Mouse (Mus musculus) forebrain, embryonic 16.5 days (tissue): ENCODE data around the gene Col28a1. TPM values are rescaled to one million over a fixed set of nuclear protein-coding genes. Genes with fewer than 3 reads are reported as not detected.
A peak's percentile ranks its signal among the peaks of the same experiment; 100 is the strongest.

Source experiments
- ATAC-seq: fragments of 200-750 bp; cut with Nextera tagmentation; 2 replicates; pipeline ENCODE4 v1.8.0; 2017; ENCODE audit warnings: mild to moderate bottlenecking, moderate library complexity
- H3K27ac ChIP-seq: fragments of 300-500 bp; sonication (generic); 2 replicates; pipeline ENCODE4 v1.5.1; 2014; ENCODE audit warnings: low read length, control low read depth
- H3K27me3 ChIP-seq: fragments of 300-500 bp; sonication (generic); replicated peaks from 2 replicates; pipeline ENCODE4 v1.6.1; 2014; ENCODE audit warnings: low read length; ENCODE audit not compliant: control insufficient read depth, insufficient read depth
- H3K36me3 ChIP-seq: fragments of 300-500 bp; sonication (generic); 2 replicates; pipeline ENCODE4 v1.6.1; 2014; ENCODE audit not compliant: control insufficient read depth, insufficient read depth
- H3K4me1 ChIP-seq: fragments of 300-500 bp; sonication (generic); replicated peaks from 2 replicates; pipeline ENCODE4 v1.6.1; 2014; ENCODE audit warnings: low read length; ENCODE audit not compliant: control insufficient read depth, insufficient read depth
- H3K4me2 ChIP-seq: fragments of 300-500 bp; sonication (generic); 2 replicates; pipeline ENCODE4 v1.6.1; 2014; ENCODE audit warnings: mild to moderate bottlenecking, low read length, control low read depth
- H3K4me3 ChIP-seq: fragments of 300-500 bp; sonication (generic); replicated peaks from 2 replicates; pipeline ENCODE4 v1.5.1; 2014; ENCODE audit warnings: mild to moderate bottlenecking, low read length, control low read depth
- H3K9ac ChIP-seq: fragments of 300-500 bp; sonication (generic); replicated peaks from 2 replicates; pipeline ENCODE4 v1.6.1; 2014; ENCODE audit warnings: low read depth, low read length, control low read depth
- H3K9me3 ChIP-seq: fragments of 300-500 bp; sonication (generic); 2 replicates; pipeline ENCODE4 v1.6.1; 2016; ENCODE audit warnings: low read length; ENCODE audit not compliant: control insufficient read depth
- WGBS: fragments of 180-500 bp; shearing (Covaris S2); extraction: QIAGEN DNeasy Blood & Tissue Kit; methylation state at CpG from one replicate; pipeline ENCODE4 v1.1.7; 2014; 5-methylcytosine and 5-hydroxymethylcytosine counted together
- polyA plus RNA-seq: library from polyadenylated mRNA; unstranded; fragments of >200 nt; fragmentation: Nextera tagmentation; extraction: Ambion mirVana; gene quantifications from 2 replicates; pipeline ENCODE4 v1.2.1, GENCODE M21; 2015

Col28a1 gene
- polyA plus RNA-seq, 1 experiment from 2014 or later, result 0.79 TPM

GRCm38 (mm10) chr6:8093556-8093955, 98.9 kb downstream of the Col28a1 start:
- H3K4me2 ChIP-seq, result no peak overlapping the region
- H3K27me3 ChIP-seq, result no peaks in the 10 kb centered on the region
- no peak for ATAC-seq
- H3K9ac ChIP-seq, result no peak overlapping the region
- H3K9me3 ChIP-seq, result no peaks in the 10 kb centered on the region
- no peaks in the 10 kb centered on the region for H3K36me3 ChIP-seq
- no peak overlapping the region for H3K4me3 ChIP-seq
- no peak overlapping the region for H3K27ac ChIP-seq
- 87% methylated on average over 7 of the region's 7 CpGs for WGBS
- H3K4me1 ChIP-seq, result no peaks in the 10 kb centered on the region

- 0 out of 2 replicates have a peak, but pooled peaks have one; percentile 28 for ATAC-seq
- Histone ChIP-seq H3K4me3 (no peak overlapping the region), H3K9ac (no peak overlapping the region), H3K27ac (no peak overlapping the region), H3K27me3 (no peaks in the 10 kb centered on the region), H3K4me1 (no peaks in the 10 kb centered on the region), H3K36me3 (no peaks in the 10 kb centered on the region), H3K4me2 (no peak overlapping the region), H3K9me3 (no peaks in the 10 kb centered on the region)
- WGBS, result 64% methylated on average over 3 of the region's 3 CpGs
Observed at GRCm38 (mm10) chr6:8086847-8087246, 105.6 kb downstream of the Col28a1 start.

- Histone ChIP-seq H3K27me3 (no peaks in the 10 kb centered on the region), H3K36me3 (no peaks in the 10 kb centered on the region), H3K9me3 (no peaks in the 10 kb centered on the region), H3K4me1 (no peaks in the 10 kb centered on the region), H3K27ac (no peak overlapping the region), H3K4me3 (no peak overlapping the region), H3K4me2 (no peak overlapping the region), H3K9ac (no peak overlapping the region)
- no peak for ATAC-seq
- 81% methylated on average over 7 of the region's 7 CpGs for WGBS
Observed at GRCm38 (mm10) chr6:8084806-8085205, 107.6 kb downstream of the Col28a1 start.

- WGBS, result 92% methylated on average over 2 of the region's 2 CpGs
- Histone ChIP-seq H3K4me1 (no peaks in the 10 kb centered on the region), H3K36me3 (no peaks in the 10 kb centered on the region), H3K27ac (no peak overlapping the region), H3K27me3 (no peaks in the 10 kb centered on the region), H3K4me2 (no peak overlapping the region), H3K4me3 (no peak overlapping the region), H3K9ac (no peak overlapping the region), H3K9me3 (no peaks in the 10 kb centered on the region)
- no peak for ATAC-seq
Observed at GRCm38 (mm10) chr6:8083196-8083595, 109.2 kb downstream of the Col28a1 start.

- no peak overlapping the region for H3K4me3 ChIP-seq
- H3K4me2 ChIP-seq, result no peak overlapping the region
- no peaks in the 10 kb centered on the region for H3K9me3 ChIP-seq
- no peaks in the 10 kb centered on the region for H3K27me3 ChIP-seq
- H3K36me3 ChIP-seq, result no peaks in the 10 kb centered on the region
- 72% methylated on average over 5 of the region's 5 CpGs for WGBS
- no peak overlapping the region for H3K27ac ChIP-seq
- no peak for ATAC-seq
- no peak overlapping the region for H3K9ac ChIP-seq
- no peaks in the 10 kb centered on the region for H3K4me1 ChIP-seq
Observed at GRCm38 (mm10) chr6:8077572-8078146, 114.8 kb downstream of the Col28a1 start.

- no peaks in the 10 kb centered on the region for H3K36me3 ChIP-seq
- 76% methylated on average over 2 of the region's 2 CpGs for WGBS
Observed at GRCm38 (mm10) chr6:8074914-8075313, 117.5 kb downstream of the Col28a1 start.

GRCm38 (mm10) chr6:8068979-8069378, 123.4 kb downstream of the Col28a1 start:
- no peak overlapping the region for H3K4me2 ChIP-seq
- H3K4me3 ChIP-seq, result no peak overlapping the region
- H3K27me3 ChIP-seq, result no peaks in the 10 kb centered on the region
- no peak for ATAC-seq
- H3K9me3 ChIP-seq, result no peaks in the 10 kb centered on the region
- WGBS, result 89% methylated on average over 5 of the region's 5 CpGs
- no peaks in the 10 kb centered on the region for H3K4me1 ChIP-seq
- H3K36me3 ChIP-seq, result no peaks in the 10 kb centered on the region
- H3K9ac ChIP-seq, result no peak overlapping the region
- no peak overlapping the region for H3K27ac ChIP-seq

More at GRCm38 (mm10) chr6:8074914-8075313, 117.5 kb downstream of the Col28a1 start:
- no peak overlapping the region for H3K9ac ChIP-seq
- H3K4me3 ChIP-seq, result no peak overlapping the region
- H3K9me3 ChIP-seq, result no peaks in the 10 kb centered on the region
- H3K4me2 ChIP-seq, result no peak overlapping the region
- no peaks in the 10 kb centered on the region for H3K27me3 ChIP-seq
- H3K27ac ChIP-seq, result no peak overlapping the region
- no peaks in the 10 kb centered on the region for H3K4me1 ChIP-seq
- ATAC-seq, result no peak

GRCm38 (mm10) chr6:8068394-8068793, 124.0 kb downstream of the Col28a1 start:
- no peaks in the 10 kb centered on the region for H3K36me3 ChIP-seq
- H3K4me3 ChIP-seq, result no peak overlapping the region
- no peak overlapping the region for H3K9ac ChIP-seq
- no peaks in the 10 kb centered on the region for H3K4me1 ChIP-seq
- no peak for ATAC-seq
- 51% methylated on average over 2 of the region's 2 CpGs for WGBS
- H3K9me3 ChIP-seq, result no peaks in the 10 kb centered on the region
- no peak overlapping the region for H3K27ac ChIP-seq
- no peaks in the 10 kb centered on the region for H3K27me3 ChIP-seq
- no peak overlapping the region for H3K4me2 ChIP-seq

- Histone ChIP-seq H3K36me3 (no peaks in the 10 kb centered on the region), H3K9ac (no peak overlapping the region), H3K4me2 (no peak overlapping the region), H3K9me3 (no peaks in the 10 kb centered on the region), H3K4me1 (no peaks in the 10 kb centered on the region), H3K27me3 (no peaks in the 10 kb centered on the region), H3K4me3 (no peak overlapping the region), H3K27ac (no peak overlapping the region)
- no peak for ATAC-seq
- 86% methylated on average over 3 of the region's 3 CpGs for WGBS
Observed at GRCm38 (mm10) chr6:8067124-8067523, 125.3 kb downstream of the Col28a1 start.

- Histone ChIP-seq H3K27me3 (no peaks in the 10 kb centered on the region), H3K4me3 (no peak overlapping the region), H3K9ac (no peak overlapping the region), H3K27ac (no peak overlapping the region), H3K9me3 (no peaks in the 10 kb centered on the region), H3K36me3 (no peaks in the 10 kb centered on the region), H3K4me1 (no peaks in the 10 kb centered on the region), H3K4me2 (no peak overlapping the region)
- peak; percentile 33; the same call in 1 of the 2 replicates for ATAC-seq
- 52% methylated on average over 3 of the region's 3 CpGs for WGBS
Observed at GRCm38 (mm10) chr6:8066208-8066607, 126.2 kb downstream of the Col28a1 start.
